Mouse (Mus musculus) limb, embryonic 11.5 days (tissue): Measurements from ENCODE around the gene Gabrg3. TPM values are rescaled to one million over a fixed set of nuclear protein-coding genes. Genes with fewer than 3 reads are reported as not detected.

ENCODE experiments used
- ATAC-seq: fragments of 200-750 bp; cut with Nextera tagmentation; 2 replicates; pipeline ENCODE4 v1.8.0; 2017; ENCODE audit warnings: low read depth; ENCODE audit not compliant: insufficient number of reproducible peaks, low FRiP score, low TSS enrichment
- DNase-seq: peaks from one replicate; pipeline ENCODE4 v3.0.0-alpha.2; 2015; ENCODE audit warnings: low spot score
- H3K27ac ChIP-seq: fragments of 300-500 bp; sonication (generic); replicated peaks from 2 replicates; pipeline ENCODE4 v1.5.1; 2014; ENCODE audit warnings: low read depth, mild to moderate bottlenecking, low read length
- H3K27me3 ChIP-seq: fragments of 300-500 bp; sonication (generic); 2 replicates; pipeline ENCODE4 v1.6.1; 2014; ENCODE audit warnings: mild to moderate bottlenecking, low read length, mixed read lengths; ENCODE audit not compliant: control insufficient read depth, insufficient read depth
- H3K36me3 ChIP-seq: fragments of 300-500 bp; sonication (generic); 2 replicates; pipeline ENCODE4 v1.6.1; 2014; ENCODE audit warnings: mild to moderate bottlenecking, low read length, moderate library complexity, mixed read lengths; ENCODE audit not compliant: control insufficient read depth, insufficient read depth
- H3K4me1 ChIP-seq: fragments of 300-500 bp; sonication (generic); 2 replicates; pipeline ENCODE4 v1.6.1; 2014; ENCODE audit warnings: low read length, mixed read lengths; ENCODE audit not compliant: control insufficient read depth, insufficient read depth
- H3K4me2 ChIP-seq: fragments of 300-500 bp; sonication (generic); 2 replicates; pipeline ENCODE4 v1.6.1; 2014; ENCODE audit warnings: low read depth, mild to moderate bottlenecking, moderate library complexity; ENCODE audit not compliant: severe bottlenecking
- H3K4me3 ChIP-seq: fragments of 300-500 bp; sonication (generic); 2 replicates; pipeline ENCODE4 v1.5.1; 2014; ENCODE audit warnings: low read depth, low read length
- H3K9ac ChIP-seq: fragments of 300-500 bp; sonication (generic); 2 replicates; pipeline ENCODE4 v1.6.1; 2014; ENCODE audit warnings: mild to moderate bottlenecking, low read length
- H3K9me3 ChIP-seq: fragments of 300-500 bp; sonication (generic); 2 replicates; pipeline ENCODE4 v1.6.1; 2016; ENCODE audit warnings: low read length; ENCODE audit not compliant: control insufficient read depth
- WGBS: fragments of 180-500 bp; shearing (Covaris S2); extraction: QIAGEN DNeasy Blood & Tissue Kit; methylation state at CpG from one replicate; pipeline ENCODE4 v1.1.7; 2014; 5-methylcytosine and 5-hydroxymethylcytosine counted together
- polyA plus RNA-seq: library from polyadenylated mRNA; unstranded; fragments of >200 nt; fragmentation: Nextera tagmentation; extraction: Ambion mirVana; gene quantifications from 2 replicates; pipeline ENCODE4 v1.2.1, GENCODE M21; 2014

The Gabrg3 gene
- polyA plus RNA-seq, 1 experiment from 2014 or later: 0.11 TPM

GRCm38 (mm10) chr7:56946398-56946797, 440.6 kb downstream of the Gabrg3 start:
- Histone ChIP-seq H3K4me2 (no peak overlapping the region), H3K4me3 (no peak overlapping the region), H3K9ac (no peak overlapping the region), H3K27me3 (no peaks in the 10 kb centered on the region), H3K4me1 (no peaks in the 10 kb centered on the region), H3K9me3 (no peaks in the 10 kb centered on the region), H3K36me3 (no peaks in the 10 kb centered on the region), H3K27ac (no peak overlapping the region)
- ATAC-seq (no peak), DNase-seq (no peak)
- 83% methylated on average over 1 of the region's 2 CpGs for WGBS

GRCm38 (mm10) chr7:56941606-56942005, 445.4 kb downstream of the Gabrg3 start:
- Histone ChIP-seq H3K4me2 (no peak overlapping the region), H3K9me3 (no peaks in the 10 kb centered on the region), H3K4me1 (no peaks in the 10 kb centered on the region), H3K4me3 (no peak overlapping the region), H3K27me3 (no peaks in the 10 kb centered on the region), H3K9ac (no peak overlapping the region), H3K36me3 (no peaks in the 10 kb centered on the region), H3K27ac (no peak overlapping the region)
- ATAC-seq: no peak
- WGBS: 83% methylated on average over 2 of the region's 2 CpGs
- no peak for DNase-seq

- no peak overlapping the region for H3K4me3 ChIP-seq
- no peak overlapping the region for H3K4me2 ChIP-seq
- H3K9me3 ChIP-seq: no peaks in the 10 kb centered on the region
- no peaks in the 10 kb centered on the region for H3K36me3 ChIP-seq
- ATAC-seq (no peak), DNase-seq (no peak)
- H3K27me3 ChIP-seq: no peaks in the 10 kb centered on the region
- WGBS: 76% methylated on average over 5 of the region's 5 CpGs
- H3K27ac ChIP-seq: no peak overlapping the region
- no peaks in the 10 kb centered on the region for H3K4me1 ChIP-seq
- H3K9ac ChIP-seq: no peak overlapping the region
Measured at GRCm38 (mm10) chr7:56938020-56938419, 449.0 kb downstream of the Gabrg3 start.

DNA sequence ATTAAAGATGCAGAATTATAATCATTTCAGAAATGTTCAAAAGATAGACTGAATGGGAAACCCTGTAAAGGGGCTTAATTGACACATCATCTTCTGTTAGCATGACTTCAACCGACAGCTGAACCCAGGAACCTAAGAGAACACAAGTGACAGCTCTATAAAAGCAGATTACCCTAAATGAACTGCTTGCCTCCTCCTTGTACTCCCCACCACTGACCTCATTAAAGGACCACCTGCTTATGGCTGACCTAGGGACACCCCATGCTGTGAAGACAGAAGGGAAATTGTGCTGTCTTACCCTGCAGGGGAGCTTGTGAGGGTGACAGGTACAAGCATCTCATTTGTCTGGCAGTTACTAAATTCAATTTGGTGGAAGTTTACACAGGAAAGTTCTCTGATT, 467.5 kb downstream of the Gabrg3 start:
- H3K4me2 ChIP-seq: no peak overlapping the region
- no peaks in the 10 kb centered on the region for H3K27me3 ChIP-seq
- H3K4me3 ChIP-seq: no peak overlapping the region
- no peak for DNase-seq
- WGBS: 76% methylated on average over 1 of the region's 1 CpGs
- H3K4me1 ChIP-seq: no peaks in the 10 kb centered on the region
- no peaks in the 10 kb centered on the region for H3K36me3 ChIP-seq
- ATAC-seq: no peak
- no peak overlapping the region for H3K9ac ChIP-seq
- H3K27ac ChIP-seq: no peak overlapping the region
- no peaks in the 10 kb centered on the region for H3K9me3 ChIP-seq

DNA sequence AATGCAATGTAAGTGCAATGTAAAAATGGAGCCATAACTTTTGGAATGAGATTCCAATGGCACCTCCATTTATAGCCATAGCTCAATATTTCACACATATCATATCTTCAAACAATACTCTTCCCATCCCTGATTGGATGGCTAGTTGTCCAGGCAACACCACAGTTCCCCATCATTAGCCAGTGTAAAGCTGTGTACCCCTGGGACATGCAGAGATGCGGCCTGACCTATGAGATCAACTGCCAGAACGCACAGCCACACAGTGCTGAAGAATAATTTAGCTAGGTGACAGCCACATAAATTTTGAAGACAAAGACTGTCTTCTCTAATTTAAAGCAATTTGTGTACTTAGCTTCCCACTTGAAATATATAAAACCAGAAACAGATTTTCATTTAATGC, 472.1 kb downstream of the Gabrg3 start:
- Histone ChIP-seq H3K9ac (no peak overlapping the region), H3K27me3 (no peaks in the 10 kb centered on the region), H3K9me3 (no peaks in the 10 kb centered on the region), H3K4me2 (no peak overlapping the region), H3K36me3 (no peaks in the 10 kb centered on the region), H3K4me1 (no peaks in the 10 kb centered on the region), H3K27ac (no peak overlapping the region), H3K4me3 (no peak overlapping the region)
- ATAC-seq (no peak), DNase-seq (no peak)
- WGBS: 86% methylated on average over 2 of the region's 2 CpGs

- ATAC-seq: no peak
- no peak overlapping the region for H3K4me3 ChIP-seq
Measured at GRCm38 (mm10) chr7:56899762-56900161, 487.2 kb downstream of the Gabrg3 start.

DNA sequence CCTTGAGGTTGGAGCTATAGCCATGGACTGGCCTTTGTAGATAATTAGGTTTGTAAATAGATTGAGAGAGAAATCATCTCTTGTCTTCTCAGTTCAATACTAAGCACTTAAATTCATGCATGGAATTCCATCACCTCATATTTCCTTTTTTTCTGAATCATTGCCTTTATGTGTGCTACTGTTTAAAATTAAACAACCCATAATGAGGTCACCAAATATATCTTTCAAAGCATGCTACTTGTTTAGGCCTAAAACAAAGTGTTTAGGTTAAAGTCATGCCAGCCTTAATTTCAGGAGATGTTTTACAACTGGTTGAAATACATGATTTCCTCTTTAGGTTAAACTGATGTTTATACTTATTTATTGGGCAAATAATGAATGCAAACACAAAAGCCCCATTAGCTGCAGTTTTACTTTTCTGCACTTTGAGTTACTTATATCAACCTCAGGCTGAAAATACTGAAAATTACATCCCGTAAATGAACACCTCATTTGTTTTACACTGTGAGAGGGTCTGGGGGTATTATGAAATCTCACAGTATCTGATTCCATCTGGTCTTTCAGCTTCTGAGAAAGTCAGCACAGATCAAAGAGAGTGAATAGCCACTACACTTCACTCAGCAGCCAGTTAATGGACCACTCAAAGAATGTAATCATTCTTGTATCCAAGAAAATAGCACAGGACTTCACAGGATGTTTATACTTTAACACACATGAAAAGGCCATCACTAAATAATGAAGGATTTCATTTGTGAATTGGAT, 519.5 kb downstream of the Gabrg3 start:
- H3K9me3 ChIP-seq: no peaks in the 10 kb centered on the region
- no peaks in the 10 kb centered on the region for H3K4me1 ChIP-seq
- DNase-seq (no peak), ATAC-seq (no peak)
- no peaks in the 10 kb centered on the region for H3K27me3 ChIP-seq
- H3K4me2 ChIP-seq: no peak overlapping the region
- H3K9ac ChIP-seq: no peak overlapping the region
- H3K36me3 ChIP-seq: no peaks in the 10 kb centered on the region
- no peak overlapping the region for H3K4me3 ChIP-seq
- 49% methylated on average over 1 of the region's 1 CpGs for WGBS
- no peak overlapping the region for H3K27ac ChIP-seq

More at GRCm38 (mm10) chr7:56899762-56900161, 487.2 kb downstream of the Gabrg3 start:
- Histone ChIP-seq H3K4me1 (no peaks in the 10 kb centered on the region), H3K27ac (no peak overlapping the region), H3K36me3 (no peaks in the 10 kb centered on the region), H3K4me2 (no peak overlapping the region), H3K27me3 (no peaks in the 10 kb centered on the region), H3K9me3 (no peaks in the 10 kb centered on the region), H3K9ac (no peak overlapping the region)
- no peak for DNase-seq
- 73% methylated on average over 4 of the region's 4 CpGs for WGBS

DNA sequence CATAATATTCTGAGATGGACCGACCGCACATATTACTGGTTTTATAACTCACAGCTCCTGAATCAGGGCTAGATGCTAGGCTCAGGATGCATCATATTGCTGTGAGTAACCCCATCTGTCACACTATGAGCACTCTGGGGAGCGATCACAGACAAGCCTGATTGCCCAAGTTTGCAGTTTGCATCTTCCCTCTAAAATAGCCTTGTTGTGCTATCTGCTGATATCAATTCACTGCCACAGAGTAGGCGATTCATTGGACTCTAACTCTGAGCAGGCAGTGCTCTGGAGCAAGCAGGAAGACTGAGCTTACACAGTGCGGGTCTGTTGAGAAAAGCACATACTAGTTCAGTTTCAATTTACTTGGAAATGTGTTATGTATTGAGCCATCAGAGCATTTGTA, 543.4 kb downstream of the Gabrg3 start:
- 90% methylated on average over 5 of the region's 5 CpGs for WGBS
- Histone ChIP-seq H3K27me3 (no peaks in the 10 kb centered on the region), H3K9ac (no peak overlapping the region), H3K4me1 (no peaks in the 10 kb centered on the region), H3K9me3 (no peaks in the 10 kb centered on the region), H3K36me3 (no peaks in the 10 kb centered on the region), H3K4me2 (no peak overlapping the region), H3K4me3 (no peak overlapping the region), H3K27ac (no peak overlapping the region)
- DNase-seq (no peak), ATAC-seq (no peak)

- no peak for ATAC-seq
- Histone ChIP-seq H3K4me3 (no peak overlapping the region), H3K27ac (no peak overlapping the region), H3K4me1 (no peaks in the 10 kb centered on the region), H3K36me3 (no peaks in the 10 kb centered on the region), H3K9ac (no peak overlapping the region), H3K27me3 (no peaks in the 10 kb centered on the region), H3K4me2 (no peak overlapping the region), H3K9me3 (no peaks in the 10 kb centered on the region)
- 89% methylated on average over 6 of the region's 6 CpGs for WGBS
- no peak for DNase-seq
Measured at GRCm38 (mm10) chr7:56825446-56825845, 561.5 kb downstream of the Gabrg3 start.
